Mouse (Mus musculus) retina, embryonic 14.5 days (tissue): ENCODE results near the gene Defb25.

Source experiments
- DNase-seq: peaks from one replicate; pipeline ENCODE4 v3.0.0-alpha.2; 2015; ENCODE audit warnings: low spot score

Defb25 gene

DNA sequence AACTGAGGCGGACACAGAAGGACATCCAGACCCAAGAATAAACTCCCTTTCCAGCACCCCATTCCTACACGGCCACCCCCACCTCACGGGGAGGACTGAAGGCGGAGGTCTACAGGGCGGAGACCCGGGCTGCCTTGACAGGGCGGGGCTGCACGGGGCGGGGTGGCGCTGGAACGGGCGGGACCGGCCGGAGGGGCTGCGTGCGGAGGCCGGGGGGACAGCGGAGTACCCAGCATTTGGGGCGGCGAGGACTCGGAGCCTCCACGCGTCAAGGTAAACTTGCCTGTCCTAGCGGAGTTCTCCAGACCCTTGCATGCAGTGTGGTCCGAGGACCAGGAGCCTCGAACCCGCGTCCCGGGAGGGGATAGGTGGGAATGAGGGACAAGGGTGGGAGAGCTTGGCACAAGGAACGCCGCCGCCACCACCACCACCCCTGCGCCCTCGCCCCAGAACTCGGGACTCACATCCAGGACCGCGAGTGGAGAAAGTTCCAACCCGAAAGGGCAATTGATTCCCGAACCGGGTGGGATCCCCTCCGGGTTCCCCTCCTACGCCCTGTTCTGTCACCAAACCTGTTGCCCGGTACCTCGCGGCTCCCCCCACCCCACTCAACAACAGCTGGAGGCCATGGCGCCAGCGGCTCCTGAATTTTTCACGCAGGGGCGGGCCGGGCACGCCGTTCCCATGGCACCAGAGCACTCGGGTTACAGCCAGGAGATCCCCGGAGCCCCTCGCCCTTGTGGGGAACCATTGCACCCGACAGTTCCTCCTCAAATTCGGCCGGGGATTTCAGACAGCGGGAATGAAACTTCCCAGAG lies 4.1 kb upstream of the Defb25 start, which contains the start of gene Rem1:
Rem1 (plus strand) TSS at position 178 of the 818 bp plus-strand sequence.
- peak; percentile 66 for DNase-seq

GRCm38 (mm10) chr2:152625256-152625655 lies 2.4 kb upstream of the Defb25 start:
- DNase-seq: no peak

DNA sequence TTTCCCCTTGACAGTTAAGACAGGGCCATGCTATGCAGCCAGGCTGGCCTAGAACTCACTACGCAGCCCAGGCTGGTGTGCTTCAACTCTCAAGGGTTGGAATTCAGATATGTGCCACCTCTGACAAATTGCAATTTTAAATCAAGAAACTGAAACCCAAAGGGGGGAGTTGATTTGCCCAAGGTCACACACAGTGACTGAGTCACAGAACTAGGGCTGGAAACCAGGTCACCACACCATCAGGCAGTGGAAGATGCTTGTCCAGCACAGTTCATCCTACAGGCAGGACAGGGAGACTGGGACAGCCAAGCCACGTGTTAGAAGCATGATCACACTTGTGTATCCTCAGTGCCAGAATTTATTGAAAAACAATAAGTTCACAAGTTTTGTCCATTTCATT lies 1.7 kb upstream of the Defb25 start:
- DNase-seq: no peak

GRCm38 (mm10) chr2:152622151-152622550 lies 702 bp downstream of the Defb25 start:
- DNase-seq: no peak

- no peak for DNase-seq
Observed at GRCm38 (mm10) chr2:152620367-152621134, 2.3 kb downstream of the Defb25 start.

DNA sequence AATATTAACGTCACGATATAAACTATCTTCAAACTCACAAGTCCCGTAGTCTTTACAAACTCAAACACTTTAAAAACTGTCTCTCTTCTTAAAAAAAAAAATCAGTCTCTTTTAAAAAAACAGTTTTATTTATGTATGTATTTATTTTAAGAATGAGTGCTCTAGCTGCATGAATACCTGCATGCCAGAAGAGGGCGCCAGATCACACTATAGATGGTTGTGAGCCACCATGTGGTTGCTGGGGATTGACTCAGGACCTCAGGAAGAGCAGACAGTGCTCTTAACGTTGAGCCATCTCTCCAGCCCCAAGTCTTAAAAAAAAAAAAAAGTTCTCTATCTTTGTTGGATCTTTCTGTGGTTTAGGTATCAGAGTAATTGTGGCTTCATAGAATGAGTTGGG lies 5.5 kb downstream of the Defb25 start:
- DNase-seq: no peak

GRCm38 (mm10) chr2:152616470-152616869 lies 6.4 kb downstream of the Defb25 start:
- DNase-seq: no peak

- peak; percentile 95 for DNase-seq
Observed at GRCm38 (mm10) chr2:152615563-152615962, 7.3 kb downstream of the Defb25 start.

GRCm38 (mm10) chr2:152612193-152612592 lies 10.7 kb downstream of the Defb25 start:
- no peak for DNase-seq

DNA sequence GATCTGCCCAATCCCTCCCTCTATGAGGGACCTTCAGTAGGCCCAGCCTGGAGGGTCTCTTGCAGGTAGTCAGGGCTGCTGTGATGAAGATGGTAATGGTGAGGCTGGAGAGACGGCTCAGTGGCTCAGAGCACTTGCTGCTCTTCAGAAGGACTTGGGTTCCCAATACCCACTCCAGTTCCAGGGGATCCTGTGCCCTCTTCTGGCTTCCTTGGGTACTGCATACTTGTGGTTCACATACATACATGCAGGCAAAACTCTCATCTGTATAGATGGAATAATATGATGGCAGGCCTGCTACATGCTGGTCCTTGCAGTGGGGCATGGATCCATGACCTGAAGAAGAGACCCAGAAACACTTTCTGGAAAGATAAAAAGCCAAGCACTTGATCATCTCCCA lies 14.1 kb downstream of the Defb25 start:
- no peak for DNase-seq

- no peak for DNase-seq
Observed at GRCm38 (mm10) chr2:152607746-152608145, 15.1 kb downstream of the Defb25 start.

DNA sequence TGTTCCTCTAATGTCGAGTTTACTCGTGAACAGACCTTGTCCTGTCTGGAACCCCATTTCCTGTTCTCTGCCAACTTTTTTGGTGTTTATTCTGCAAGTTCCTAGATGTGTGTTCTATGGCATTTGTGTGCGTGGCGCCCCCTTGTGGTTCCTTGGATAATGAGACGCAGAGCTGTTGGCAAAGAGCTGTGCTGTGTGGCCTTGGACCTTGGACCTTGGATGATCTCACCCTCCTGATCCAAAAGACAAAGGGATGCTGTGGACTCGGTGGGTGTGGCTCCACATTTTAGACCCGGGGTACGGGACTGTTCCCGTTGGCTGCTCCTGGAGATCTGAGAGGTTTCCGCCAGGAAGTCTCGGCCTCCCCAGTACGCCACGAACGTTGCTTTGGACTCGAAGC lies 18.8 kb downstream of the Defb25 start, which contains the start of gene Defb36:
Defb36 (plus strand) TSS at position 271 of the 400 bp plus-strand sequence.
- DNase-seq: peak; percentile 67

GRCm38 (mm10) chr2:152601275-152601960 lies 21.4 kb downstream of the Defb25 start:
- no peak for DNase-seq

DNA sequence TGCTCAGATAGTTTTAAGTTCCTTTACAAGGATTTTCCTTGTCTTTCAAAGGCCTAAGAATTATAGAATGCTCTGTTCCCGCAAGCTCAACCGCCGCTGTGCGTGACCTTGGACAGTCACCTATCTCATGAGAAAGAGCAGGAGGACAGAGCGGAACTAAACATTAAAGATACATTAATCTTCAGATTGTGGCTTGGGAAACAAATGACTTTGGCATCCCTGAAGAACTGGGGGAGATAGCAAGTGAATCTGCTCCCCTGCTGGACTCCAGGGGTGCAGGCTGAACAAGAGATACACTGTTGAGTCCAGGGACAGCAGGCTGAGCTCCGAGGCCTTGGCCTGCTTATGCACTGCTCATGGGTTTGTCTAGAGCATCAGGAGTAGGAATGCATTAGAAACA lies 22.8 kb downstream of the Defb25 start:
- DNase-seq: no peak

DNA sequence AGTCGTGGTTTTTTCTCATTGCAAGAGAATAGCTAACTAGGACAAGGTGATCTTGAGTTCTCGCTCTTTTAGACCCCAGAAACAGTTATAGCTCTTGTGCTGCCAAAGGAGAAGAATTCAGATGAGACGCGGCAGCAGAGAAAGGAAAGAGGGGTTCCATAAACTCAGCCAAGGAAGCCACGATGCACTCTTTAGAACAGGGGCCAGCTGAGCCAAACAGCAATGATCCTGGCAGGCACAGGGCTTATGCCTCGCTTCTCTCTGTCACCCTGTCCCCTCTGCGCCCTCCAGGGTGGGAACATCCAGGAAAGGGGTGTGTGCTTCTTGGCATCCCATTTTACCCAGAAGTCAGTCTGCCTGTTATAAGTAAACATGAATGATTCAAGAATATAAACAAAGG lies 23.6 kb downstream of the Defb25 start, which contains the start of gene Defb45:
Defb45 (minus strand) TSS at position 101 of the 400 bp plus-strand sequence.
- no peak for DNase-seq

DNA sequence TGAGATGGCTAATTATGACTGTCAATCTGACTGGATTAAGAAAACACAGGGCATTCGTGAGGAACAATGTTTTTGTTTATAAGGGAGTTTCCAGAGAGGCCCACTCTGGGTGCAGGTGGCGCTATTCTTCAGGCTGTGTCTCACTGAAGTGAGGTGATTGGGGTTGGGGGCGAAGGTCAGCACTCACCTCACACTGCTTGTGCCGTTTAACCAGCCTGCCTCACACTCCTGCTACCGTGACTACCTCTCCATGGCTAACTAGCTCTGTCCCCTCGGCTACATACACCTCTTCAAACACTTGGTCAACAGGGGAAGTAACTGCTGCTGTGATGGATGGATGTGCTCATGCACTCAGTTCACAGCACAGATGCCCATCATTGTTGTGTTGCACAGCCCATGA lies 33.8 kb downstream of the Defb25 start:
- no peak for DNase-seq

DNA sequence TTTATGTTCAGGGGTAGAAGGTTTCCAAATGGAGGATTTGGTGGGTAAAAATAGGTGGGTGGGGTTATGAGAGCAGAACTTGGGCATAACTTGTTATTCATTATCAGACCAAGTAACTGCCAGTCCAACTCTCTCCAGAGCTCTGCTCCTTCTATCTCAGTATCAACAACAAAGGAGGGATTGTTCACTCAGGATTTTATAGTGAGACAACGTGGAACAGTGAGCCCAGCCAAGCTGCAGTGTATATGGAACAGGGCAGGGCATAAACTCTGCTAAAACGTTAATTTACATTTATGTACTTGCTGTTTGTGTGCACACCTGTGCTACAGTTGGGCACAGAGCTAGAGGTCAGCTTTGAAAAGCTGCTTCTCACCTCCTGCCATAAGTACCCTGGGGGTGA lies 34.4 kb downstream of the Defb25 start:
- no peak for DNase-seq

GRCm38 (mm10) chr2:152586926-152587560 lies 35.8 kb downstream of the Defb25 start:
- DNase-seq: peak; percentile 52

DNA sequence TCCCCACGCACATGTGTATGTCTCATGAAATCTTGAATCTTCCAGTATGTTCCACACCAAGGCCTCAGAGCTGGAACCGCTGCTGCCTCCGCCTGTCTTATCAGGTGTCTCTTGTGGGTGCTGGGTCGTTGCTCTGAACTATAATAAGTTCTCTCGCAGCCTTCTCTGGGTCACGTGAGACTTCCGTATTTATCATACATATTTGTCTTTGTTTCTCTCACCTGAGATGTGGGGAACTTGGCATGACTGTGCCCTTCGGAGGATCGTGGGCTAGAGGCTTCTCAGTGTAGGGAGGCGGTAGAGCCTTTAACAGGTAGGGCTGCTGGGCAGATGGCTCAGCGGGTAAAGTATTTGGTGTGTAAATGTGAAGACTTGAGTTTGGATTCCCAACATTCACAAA lies 42.2 kb downstream of the Defb25 start:
- DNase-seq: no peak

- DNase-seq: no peak
Observed at GRCm38 (mm10) chr2:152580107-152580506, 42.7 kb downstream of the Defb25 start, which contains the start of gene Defb19. TSS of gene Defb19 (minus strand) at chr2:152580312.

GRCm38 (mm10) chr2:152573484-152573883 lies 49.4 kb downstream of the Defb25 start:
- DNase-seq: no peak
